Mouse (Mus musculus): ENCODE data around the gene Rnh1.

DNA sequence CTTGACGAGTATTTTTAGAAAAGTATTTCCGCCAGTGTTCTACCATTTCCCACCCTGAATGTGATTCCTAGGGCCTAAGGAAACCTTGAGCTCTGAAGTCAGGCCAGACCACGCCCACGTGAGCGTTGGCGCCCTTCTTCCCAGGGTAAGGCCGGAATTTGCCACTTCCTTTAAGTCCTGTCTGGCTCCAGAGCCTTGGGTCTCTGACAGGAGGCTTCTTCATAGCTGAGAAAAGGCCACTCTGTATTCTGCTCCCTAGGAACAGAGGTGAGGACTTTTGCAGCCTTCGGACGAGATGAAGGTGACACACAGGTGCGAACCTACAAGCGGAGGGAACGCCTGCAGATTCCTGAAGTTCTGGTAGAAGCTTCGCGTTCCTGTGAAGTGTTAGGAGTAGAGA is 50.4 kb downstream of the Rnh1 start, which contains the start of gene Ptdss2:
- TF ChIP-seq CTCF (IDR thresholded peaks at IDR 0.05; ENCODE audit: low read depth, low read length) (no peak), POLR2A (IDR thresholded peaks at IDR 0.05; ENCODE audit: insufficient read depth, low read length) (no peak)
